Mouse (Mus musculus) brain, embryonic 14.5 days (tissue): ENCODE measurements at regions not wholly inside any gene's neighbourhood (a gene's known extent, or its start where the extent isn't known, plus 50 kb on each side); places are given as distances from the start of the nearest gene placed in this dataset.

Source experiments
- CTCF ChIP-seq: fragments of 200-500 bp; IDR thresholded peaks from 2 replicates; pipeline ENCODE4 v1.5.1; 2012; ENCODE audit warnings: inconsistent platforms, mild to moderate bottlenecking, moderate library complexity, borderline replicate concordance; ENCODE audit not compliant: insufficient read depth, insufficient read length; ENCODE audit errors: extremely low read depth
- POLR2A ChIP-seq: fragments of 200-500 bp; IDR thresholded peaks from 2 replicates; pipeline ENCODE4 v1.6.1; 2012; ENCODE audit warnings: mild to moderate bottlenecking, inconsistent platforms, borderline replicate concordance; ENCODE audit not compliant: poor library complexity, insufficient read depth, insufficient read length, severe bottlenecking; ENCODE audit errors: extremely low read depth

DNA sequence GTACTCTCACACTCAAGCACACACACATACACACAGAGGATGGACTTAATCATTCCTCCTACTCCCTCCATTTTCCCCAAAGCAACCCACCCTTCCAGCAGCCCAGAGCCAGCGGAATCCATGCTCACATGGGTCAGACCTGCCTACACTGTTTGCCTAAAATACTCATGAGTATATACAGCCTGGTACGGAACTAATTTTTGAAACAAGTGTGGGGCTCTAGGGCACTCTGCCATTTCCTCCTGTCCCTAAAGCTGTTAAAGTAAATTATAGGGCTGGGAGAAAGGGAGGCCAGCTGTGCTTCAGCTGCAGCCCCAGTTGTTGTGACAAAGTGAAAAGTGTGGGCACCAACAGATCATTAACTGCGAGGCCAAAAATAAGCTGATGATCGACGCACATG is 397.5 kb downstream of the Fgf9 start:
- TF ChIP-seq CTCF = no peak
- no peak for TF ChIP-seq POLR2A
